Mouse (Mus musculus) 416B (cell line): ENCODE measurements around the gene Bmp8b.
"Not testable (repeated sequence)": the region's sequence is repeated elsewhere in the genome, so short reads cannot be mapped to it uniquely, and the experiment has no call there.

Source experiments
- DNase-seq: peaks from one replicate; pipeline ENCODE4 v3.0.0; 2011; ENCODE audit warnings: low read depth

Bmp8b gene

DNA sequence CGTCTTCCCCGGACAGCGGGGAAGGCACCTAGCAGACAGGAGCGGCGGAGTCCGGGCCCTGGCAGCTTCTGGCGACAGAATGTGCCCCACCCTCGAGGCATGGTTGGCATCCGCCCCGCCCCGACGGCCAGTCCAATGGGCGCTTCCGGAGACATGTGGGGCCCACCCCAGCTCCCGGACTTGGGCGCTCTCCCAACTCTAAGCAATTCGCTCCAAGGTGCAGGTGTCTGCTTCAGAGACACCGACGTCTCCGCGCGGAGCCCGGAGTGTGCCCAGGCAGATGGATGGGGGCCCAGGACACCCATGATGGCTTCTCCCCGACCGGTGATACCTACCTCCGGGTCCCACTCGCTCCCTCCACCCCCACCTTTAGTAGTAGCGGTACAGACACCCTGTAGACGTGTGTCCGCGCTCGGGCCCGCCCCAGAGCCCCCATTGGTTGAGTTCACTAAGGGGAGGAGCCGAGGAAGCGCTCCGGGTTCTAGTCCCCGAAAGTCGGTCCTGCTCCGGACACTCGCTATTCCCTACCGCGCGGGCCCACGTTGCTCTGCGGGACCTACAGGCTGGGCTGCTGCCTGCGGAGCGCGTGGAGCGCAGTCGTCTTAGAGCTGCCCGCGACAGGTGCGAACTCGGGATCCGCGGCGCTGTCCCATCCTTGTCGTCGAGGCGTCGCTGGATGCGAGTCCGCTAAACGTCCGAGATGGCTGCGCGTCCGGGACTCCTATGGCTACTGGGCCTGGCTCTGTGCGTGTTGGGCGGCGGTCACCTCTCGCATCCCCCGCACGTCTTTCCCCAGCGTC, at the start of gene Bmp8b:
Gene Bmp8b (plus strand): TSS at position 515 of the 800 bp plus-strand sequence.
- DNase-seq, result no peak

DNA sequence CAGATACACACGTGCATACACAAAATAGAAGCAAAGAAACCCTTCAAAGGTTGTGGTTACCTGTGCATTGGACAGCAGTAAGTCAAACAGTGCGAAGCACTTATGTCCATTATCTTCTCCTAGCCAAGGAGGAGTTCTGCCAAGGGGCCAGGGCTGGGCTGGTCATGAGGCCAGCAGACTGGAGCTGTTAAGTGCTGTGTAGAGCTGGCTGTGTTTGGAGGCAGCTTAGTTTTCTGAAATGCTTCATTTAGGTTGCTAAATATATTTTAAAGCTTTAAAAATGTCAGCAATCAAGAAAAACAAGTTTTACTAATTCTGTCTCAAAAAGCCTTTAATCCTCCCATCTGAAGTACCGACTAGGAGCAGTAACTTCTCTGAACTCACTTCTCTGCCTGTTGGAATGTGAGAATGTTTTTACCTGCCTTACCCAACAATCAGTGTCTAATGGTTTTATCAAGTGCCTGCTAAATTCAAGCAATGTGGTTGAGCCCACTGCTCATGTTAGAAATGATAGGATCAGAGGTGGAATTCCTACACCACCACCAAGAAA, 48.3 kb upstream of the Bmp8b start:
- no peak for DNase-seq

DNA sequence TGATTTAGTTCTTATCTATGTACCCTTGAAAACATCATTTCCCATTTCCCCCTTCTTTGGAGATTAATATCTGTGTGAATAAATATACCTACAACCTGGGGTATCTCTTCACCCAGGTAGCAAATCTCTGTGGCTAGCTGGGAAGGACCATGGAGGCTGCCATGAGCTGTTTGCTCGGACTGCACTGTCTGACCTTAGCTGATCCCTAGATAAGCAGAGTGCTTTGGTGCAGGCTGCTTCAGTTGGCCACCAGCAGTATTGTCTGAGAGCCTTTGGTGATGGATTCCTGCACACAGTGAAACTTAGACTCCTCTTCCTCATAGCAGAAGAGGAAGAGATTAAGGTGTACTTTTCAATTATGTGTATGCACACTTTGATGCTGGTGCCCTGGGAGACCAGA, 47.0 kb upstream of the Bmp8b start:
- no peak for DNase-seq

DNA sequence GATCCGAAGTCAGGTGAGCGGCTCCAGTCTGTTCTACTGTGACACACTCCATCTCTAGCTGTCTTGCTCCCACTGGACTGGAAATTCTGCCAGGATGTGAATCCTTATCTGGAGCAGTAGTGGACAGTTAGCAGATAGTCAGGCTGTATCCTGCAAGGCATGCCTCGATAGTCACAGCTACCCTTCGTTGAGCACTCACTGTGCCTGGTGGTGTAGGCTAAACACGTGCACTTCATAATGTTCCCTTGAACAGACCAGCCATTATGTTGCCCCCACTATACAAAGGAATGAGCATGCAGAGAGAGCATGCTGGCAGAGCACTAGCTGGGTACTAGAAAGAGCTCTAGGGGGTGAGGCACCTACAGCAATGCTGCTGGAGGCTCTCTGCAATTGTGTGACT, 43.2 kb upstream of the Bmp8b start:
- no peak for DNase-seq

DNA sequence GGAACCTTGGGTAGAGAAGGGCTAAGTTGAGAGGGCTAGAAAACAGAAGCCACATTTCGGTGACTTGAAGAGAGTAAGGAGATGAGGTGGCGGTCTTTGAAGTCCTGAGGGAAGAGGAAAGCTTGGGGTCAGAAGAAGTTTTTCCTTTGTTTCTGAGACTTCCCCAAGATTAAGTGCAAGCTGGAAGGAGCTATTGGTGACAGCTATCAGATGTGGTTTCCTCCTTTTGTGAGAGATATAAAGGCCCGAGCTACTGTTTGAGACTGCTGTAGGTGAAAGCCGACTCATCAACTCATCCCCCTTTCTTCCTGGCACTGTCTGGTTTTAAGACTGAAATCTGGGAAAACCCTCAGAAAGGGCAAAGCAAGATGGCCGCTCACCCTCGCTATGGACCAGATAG, 36.3 kb upstream of the Bmp8b start:
- DNase-seq, result no peak

DNA sequence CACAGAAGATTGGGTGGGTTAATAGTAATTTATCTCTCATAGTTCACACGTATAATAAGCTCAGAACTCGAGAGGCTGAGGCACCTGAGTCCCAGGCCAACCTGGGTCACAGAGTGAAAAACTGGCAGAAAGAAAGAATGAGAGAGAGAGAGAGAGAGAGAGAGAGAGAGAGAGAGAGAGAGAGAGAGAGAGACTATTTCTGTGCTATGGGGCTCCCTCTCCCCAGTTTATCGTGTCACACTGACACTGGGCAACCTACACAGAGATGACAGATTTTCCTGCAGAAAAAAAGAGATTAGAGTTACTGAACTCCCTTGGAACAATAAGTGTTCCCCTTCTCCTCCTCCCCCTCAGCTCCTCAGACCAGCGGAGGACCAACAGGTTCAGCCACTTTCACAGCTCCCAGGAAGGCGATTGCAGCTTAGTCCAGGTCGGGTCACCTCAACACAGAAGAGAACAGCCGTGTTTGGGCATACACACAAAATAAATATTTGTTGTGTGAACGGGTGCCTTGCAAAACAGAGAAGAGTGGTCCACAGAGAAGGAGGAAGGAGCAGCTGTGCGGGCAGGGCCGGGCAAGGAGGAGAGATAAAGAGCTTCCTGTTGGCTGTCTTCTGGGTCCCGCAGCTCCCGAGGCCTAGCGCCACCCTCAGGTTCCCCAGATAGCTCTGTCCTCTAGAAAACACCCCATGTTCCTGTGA, 33.5 kb upstream of the Bmp8b start:
- peak; percentile 61 for DNase-seq

DNA sequence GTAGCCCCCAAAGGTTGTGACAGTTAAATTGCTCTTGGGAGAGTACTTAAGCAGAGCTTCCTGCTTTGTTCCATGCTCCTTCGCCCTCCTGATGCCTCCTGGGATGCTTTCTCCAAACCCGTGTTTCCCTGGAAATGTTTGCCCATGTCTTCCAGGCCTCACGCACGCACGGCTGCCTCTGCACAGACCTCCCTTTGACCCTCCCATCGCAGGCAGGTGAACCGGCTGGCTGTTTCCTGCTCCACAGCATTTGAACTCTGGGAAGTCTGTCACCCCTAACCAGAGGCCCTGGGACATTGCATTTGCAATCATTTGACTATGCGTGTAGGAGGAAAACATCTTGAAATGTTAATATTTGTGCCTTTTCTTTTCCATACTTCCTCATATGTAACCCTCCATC, 28.0 kb upstream of the Bmp8b start:
- no peak for DNase-seq

DNA sequence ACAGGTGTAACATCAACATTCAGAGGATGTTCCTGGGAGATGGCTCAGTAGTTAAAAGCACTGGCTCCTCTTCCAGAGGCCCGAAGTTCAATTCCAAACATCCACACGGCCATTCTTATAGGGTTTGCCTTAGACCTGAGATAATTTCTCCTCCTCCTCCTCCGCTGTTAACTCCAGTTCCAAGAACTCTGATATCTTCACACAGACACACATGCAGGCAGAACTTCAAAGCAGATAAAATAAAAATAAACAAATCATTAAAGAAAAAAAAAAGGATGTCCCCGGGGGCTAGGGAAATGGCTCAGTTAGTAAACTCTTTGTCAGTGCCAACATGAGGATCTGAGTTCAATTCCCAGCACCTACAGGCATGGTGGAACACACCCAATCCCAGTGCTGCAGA, 26.7 kb upstream of the Bmp8b start:
- no peak for DNase-seq

DNA sequence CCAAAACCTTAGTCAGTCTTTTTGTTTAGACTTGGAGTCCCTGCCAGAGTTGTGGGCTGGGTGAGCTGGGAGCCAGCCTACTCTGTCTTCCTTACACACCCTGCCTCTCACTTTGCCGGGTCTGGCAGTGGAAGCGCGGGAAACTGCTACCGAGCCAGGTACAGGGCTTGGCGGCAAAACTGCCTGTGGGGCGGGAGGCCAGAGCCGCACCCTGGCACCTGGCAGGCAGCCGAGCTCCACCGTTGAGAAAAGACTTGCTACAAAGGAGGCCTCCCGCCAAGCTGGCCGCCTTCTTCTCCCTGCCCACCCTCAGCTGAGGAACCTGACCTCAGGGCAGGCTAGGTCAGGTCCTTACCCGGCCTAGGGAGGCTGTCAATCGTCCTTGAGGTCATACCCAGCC, 24.2 kb upstream of the Bmp8b start:
- no peak for DNase-seq

DNA sequence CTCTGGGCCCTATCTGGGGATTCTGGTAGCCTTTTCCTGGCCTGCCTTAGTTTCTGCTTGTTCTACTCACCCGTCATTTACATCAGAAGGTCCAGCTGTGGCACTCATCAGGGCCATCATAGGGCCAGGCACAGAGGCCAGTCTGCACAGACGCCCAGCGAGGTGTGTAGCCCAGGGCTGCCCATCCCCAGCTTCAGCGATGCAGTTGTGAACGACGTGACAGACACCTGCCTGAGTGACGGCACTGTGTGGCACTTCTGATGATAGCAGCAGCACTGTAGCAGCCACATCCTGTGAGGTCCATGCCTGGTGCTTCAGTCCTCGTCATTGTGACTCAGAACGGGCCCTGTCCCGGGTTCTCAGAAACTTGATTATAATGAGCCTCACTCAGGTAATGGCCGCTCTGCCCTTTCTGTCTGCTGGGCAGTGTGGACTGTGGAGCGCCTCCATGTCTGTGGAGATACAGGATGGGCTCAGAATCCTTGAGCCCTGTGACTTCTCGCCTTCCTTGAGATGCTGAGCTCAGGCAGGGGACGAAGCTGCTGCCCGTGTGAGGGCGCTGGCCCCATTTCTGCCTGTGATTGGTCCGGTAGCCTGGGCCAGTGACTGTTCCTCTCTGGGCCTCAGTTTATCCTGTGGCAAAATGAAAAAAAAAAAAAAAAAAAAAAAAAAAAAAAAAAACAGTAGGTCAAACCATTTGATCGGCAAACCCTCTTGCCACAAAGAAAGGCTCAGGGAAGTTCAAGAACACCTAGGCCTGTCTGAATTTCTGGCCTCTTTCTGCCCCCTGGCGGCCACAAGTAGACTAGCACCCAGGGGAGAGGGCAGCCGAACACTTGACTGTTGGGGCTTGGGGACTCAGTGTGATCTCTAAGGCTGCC, 22.4 kb upstream of the Bmp8b start:
- peak; percentile 70 for DNase-seq

DNA sequence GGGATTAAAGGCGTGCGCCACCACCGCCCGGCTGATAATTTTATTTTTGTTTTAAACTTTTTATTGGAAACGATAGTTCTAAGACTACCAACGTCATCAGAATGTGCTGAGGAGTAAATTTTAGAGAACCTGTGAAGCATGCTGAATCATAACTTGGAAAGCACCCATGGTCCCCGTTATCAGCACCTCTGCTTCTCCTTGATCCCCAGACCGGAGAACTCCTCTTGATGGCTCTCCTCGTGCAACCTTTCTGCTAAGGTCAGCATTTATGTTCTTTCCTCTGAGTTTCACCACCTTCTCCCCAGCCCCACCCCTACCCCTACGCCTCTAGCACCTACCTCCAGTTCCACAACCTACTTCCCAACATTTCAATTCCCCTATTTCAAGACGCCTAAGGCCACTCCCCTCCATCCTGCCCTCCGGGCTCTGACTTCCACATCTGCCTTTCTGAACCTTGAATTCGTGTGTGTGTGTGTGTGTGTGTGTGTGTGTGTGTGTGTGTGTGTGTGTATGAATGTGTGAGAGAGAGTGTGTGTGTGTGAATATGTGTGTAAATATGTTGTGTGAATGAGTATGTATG, 21.6 kb upstream of the Bmp8b start:
- DNase-seq, result no peak

DNA sequence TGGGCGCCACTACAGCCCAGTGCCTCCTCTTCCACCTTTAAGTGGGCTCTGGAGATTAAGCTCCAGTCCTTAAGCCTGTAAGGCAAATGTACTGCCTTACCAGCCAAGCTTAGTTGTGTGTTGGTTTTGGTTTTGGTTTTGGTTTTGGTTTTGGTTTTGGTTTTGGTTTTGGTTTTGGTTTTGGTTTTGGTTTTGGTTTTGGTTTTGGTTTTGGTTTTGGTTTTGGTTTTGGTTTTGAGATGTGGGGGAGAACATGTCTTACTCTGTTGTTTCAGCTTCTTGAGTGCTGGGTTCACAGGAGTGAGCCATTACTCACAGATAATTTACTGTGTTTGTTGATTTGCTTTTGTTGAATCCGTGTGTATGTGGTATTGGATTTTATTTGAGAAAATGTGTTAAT, 19.7 kb upstream of the Bmp8b start:
- DNase-seq, result no peak

DNA sequence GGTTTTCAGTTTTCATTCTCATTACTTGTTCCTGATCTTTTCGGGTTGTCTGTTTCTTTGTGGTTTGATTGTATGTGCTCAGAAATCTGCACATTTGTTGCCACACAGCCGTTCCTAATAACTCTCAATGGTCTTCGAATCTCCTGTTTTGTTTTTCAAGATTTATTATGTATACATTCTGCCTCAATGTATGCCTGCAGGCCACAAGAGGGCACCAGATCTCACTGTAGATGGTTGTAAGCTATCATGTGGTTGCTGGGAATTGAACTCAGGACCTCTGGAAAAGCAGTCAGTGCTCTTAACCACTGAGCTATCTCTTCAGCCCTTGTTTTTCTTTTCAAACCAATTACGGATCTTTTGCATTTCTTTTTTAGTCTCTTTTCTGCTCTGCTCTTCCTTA, 18.6 kb upstream of the Bmp8b start:
- DNase-seq, result peak; percentile 12

DNA sequence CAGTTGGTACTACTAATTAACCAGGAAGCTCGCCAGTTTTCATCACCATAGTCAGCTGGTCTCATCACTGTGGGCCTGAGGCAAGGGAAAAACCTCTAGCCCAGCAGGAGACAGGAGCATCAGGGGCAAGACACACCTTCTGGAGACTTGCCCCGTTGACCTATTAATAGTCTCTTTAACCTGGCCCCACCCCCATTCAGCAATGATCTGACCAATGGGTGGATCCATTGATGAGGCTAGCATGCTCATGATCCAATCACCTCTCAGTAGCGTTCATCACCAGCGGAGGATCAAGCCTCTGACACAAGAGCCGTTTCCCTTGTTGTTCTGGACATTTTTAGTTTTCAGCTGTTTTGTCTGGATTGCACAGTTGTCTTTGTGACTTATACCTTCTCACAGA, 12.3 kb upstream of the Bmp8b start:
- no peak for DNase-seq

DNA sequence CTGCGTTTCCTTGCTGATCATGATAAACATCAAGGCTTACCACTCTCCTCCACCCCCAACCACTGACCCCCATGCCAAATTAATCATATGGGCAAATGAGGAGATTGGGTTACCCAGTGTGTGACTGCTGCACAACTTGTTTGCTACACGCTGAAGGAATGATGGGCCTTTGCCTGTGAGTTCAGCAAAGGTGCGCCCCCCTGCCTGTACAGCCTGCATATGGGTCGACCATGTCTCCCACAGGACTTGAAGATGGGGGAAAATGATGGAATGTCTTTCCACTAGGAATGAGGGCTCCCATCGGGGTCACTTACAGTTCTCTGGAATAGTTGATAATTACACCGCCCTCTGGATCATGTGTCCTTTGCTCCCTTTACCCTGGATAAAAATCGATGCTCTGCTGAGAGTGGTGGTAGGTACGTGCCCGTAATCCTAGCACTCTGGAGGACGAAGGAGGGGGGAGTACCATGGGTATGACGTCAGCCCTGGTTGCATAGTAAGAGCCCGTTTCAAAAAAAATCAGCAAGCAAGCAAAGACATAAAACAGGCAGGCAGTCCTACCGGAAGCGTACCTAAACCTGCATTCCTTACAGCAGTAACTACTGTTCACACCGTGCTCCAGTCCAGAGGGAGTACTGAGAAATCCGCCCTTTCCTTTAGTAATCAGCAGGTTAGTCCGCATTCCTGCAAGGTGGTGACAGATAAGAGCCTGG, 11.7 kb upstream of the Bmp8b start:
- no peak for DNase-seq

DNA sequence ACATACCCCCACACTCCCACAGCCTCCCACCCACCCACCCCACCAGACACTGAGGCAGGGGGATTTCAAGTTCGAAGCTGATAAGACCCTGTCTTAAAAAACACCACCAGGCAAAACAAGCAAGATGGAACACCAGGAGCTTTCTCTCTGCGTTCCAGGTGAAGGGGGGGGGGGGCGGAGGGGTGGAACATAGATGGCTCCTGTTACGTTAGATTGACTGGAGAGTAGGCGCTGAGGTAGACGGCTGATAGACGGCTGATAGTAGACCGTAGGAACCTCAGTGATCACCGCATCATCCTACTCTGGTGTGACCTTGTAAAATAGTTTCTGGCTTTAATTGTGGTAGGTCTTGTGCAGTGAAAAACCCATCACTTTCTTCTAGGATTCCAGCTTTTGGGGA, 11.1 kb upstream of the Bmp8b start:
- DNase-seq, result no peak

DNA sequence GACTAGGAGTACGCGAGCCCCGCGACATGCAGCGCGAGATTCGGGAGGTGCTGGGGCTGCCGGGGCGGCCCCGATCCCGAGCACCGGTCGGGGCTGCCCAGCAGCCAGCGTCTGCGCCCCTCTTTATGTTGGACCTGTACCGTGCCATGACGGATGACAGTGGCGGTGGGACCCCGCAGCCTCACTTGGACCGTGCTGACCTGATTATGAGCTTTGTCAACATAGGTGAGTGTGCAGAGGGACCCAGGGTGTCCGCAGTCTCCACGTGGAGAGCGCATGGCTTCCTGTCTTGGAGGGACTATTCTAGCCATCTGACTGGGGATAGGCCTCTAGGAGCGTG, 456 bp downstream of the Bmp8b start:
- no peak for DNase-seq

DNA sequence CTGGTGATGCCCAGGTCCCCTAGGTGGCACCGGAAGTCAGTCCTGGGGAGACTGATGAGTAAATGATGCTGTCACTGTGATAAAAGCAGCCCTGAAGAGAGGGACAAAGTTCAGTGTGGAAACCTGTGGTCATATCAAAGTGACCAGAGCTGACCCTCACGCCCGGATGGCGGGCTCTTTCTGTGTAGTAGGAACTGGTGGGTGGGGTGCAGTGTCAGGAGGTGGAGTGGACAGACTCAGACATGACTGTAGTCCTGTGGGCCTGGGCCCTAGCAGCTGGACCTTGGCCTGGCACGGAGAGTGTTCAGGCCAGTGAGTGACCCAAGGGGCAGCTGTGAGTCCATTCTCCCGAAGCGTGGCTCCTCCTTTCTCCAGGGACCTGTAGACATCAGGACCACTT, 964 bp downstream of the Bmp8b start:
- not testable (repeated sequence) for DNase-seq

DNA sequence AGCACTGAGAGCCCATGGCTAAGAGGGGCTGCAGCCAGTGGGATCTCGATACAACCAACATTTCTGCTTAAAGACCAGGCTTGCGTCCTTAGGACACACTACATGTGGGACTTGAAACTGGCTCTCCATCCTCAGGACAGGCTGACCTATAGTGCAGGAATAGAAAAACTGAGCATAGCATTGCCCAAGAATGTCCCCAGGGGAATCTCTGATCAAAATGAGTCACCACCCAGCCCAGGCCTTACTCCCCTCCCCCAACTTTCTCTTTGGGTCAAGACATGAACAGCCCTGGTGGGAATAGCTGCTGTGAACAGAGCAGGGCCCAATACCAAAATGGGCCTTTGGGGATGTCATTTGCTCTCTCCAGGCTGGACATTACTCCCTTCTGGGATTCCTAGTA, 1.9 kb downstream of the Bmp8b start:
- DNase-seq, result no peak

DNA sequence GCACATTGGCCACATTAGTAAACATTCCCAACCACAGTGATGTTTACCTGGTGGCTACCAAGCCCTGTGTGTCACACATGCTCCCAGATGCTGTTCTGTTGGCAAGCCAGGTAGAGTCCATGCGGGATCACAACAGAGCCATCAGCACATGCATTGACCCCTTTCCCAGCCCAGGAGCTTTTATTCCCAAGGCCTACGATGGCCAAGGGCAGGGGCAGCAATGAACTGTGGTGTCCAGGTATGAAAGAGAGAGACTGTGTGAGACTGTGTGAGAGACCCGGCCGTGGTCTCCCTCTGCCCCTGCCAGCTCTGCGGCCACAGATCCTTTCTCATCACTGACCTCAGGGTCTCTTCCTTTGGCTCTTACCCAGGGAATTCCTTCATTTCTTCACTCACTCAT, 3.1 kb downstream of the Bmp8b start:
- DNase-seq, result no peak

DNA sequence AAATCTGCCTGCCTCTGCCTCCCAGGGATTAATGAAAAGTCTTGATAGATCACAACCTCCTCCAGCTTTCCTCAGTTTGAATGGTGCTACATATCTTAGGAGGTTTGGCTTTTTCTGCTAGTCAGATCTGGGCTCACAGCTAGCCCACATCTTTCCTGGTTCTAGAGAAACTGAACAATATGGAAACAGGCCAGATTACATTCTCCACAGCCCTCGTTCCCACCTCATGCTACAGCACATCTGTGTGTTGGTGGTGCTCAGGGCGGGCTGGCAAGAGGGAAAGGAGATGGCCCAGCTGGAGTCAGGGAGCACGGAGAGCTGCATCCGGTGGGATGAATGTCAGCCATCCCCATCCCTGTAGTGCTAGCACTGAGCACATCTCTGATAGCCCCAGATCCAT, 5.8 kb downstream of the Bmp8b start:
- DNase-seq, result no peak
